Mouse (Mus musculus) midbrain, embryonic 16.5 days (tissue): ENCODE data around the gene Nedd9. TPM values are rescaled to one million over a fixed set of nuclear protein-coding genes. Genes with fewer than 3 reads are reported as not detected.

Source experiments
- ATAC-seq: fragments of 200-750 bp; cut with Nextera tagmentation; 2 replicates; pipeline ENCODE4 v1.8.0; 2017; ENCODE audit warnings: moderate TSS enrichment
- H3K27ac ChIP-seq: fragments of 300-500 bp; sonication (generic); 2 replicates; pipeline ENCODE4 v1.5.1; 2014; ENCODE audit warnings: mild to moderate bottlenecking, low read length, mixed read lengths
- H3K27me3 ChIP-seq: fragments of 300-500 bp; sonication (generic); 2 replicates; pipeline ENCODE4 v1.6.1; 2014; ENCODE audit warnings: low read depth, low read length, mixed read lengths; ENCODE audit not compliant: control insufficient read depth, insufficient read depth
- H3K36me3 ChIP-seq: fragments of 300-500 bp; sonication (generic); 2 replicates; pipeline ENCODE4 v1.6.1; 2014; ENCODE audit warnings: mild to moderate bottlenecking, low read length, moderate library complexity, mixed read lengths; ENCODE audit not compliant: control insufficient read depth, insufficient read depth
- H3K4me1 ChIP-seq: fragments of 300-500 bp; sonication (generic); 2 replicates; pipeline ENCODE4 v1.6.1; 2014; ENCODE audit warnings: mild to moderate bottlenecking, low read length, mixed read lengths; ENCODE audit not compliant: control insufficient read depth, insufficient read depth
- H3K4me2 ChIP-seq: fragments of 300-500 bp; sonication (generic); 2 replicates; pipeline ENCODE4 v1.6.1; 2014; ENCODE audit warnings: mild to moderate bottlenecking, low read length, mixed read lengths
- H3K4me3 ChIP-seq: fragments of 300-500 bp; sonication (generic); 2 replicates; pipeline ENCODE4 v1.5.1; 2014; ENCODE audit warnings: low read depth, mild to moderate bottlenecking, low read length, moderate library complexity, mixed read lengths
- H3K9ac ChIP-seq: fragments of 300-500 bp; sonication (generic); 2 replicates; pipeline ENCODE4 v1.6.1; 2014; ENCODE audit warnings: low read depth, low read length, mixed read lengths
- H3K9me3 ChIP-seq: fragments of 300-500 bp; sonication (generic); replicated peaks from 2 replicates; pipeline ENCODE4 v1.6.1; 2014; ENCODE audit warnings: mild to moderate bottlenecking, low read length, mixed read lengths; ENCODE audit not compliant: control insufficient read depth, poor library complexity, severe bottlenecking
- WGBS: fragments of 180-500 bp; shearing (Covaris S2); extraction: QIAGEN DNeasy Blood & Tissue Kit; methylation state at CpG from one replicate; pipeline ENCODE4 v1.1.7; 2014; 5-methylcytosine and 5-hydroxymethylcytosine counted together
- polyA plus RNA-seq: library from polyadenylated mRNA; unstranded; fragments of >200 nt; fragmentation: Nextera tagmentation; extraction: Ambion mirVana; gene quantifications from 2 replicates; pipeline ENCODE4 v1.2.1, GENCODE M21; 2015

Nedd9 gene
- polyA plus RNA-seq, 1 experiment from 2014 or later, result 12.8 TPM

- Histone ChIP-seq H3K36me3 (no peaks in the 10 kb centered on the region), H3K9ac (no peak overlapping the region), H3K27me3 (no peaks in the 10 kb centered on the region), H3K27ac (no peak overlapping the region), H3K4me2 (no peak overlapping the region), H3K9me3 (no peaks in the 10 kb centered on the region), H3K4me1 (no peaks in the 10 kb centered on the region), H3K4me3 (no peak overlapping the region)
- ATAC-seq, result no peak
- WGBS, result 78% methylated on average over 14 of the region's 14 CpGs
Measured at GRCm38 (mm10) chr13:41333889-41334640, 153.1 kb downstream of the Nedd9 start.

DNA sequence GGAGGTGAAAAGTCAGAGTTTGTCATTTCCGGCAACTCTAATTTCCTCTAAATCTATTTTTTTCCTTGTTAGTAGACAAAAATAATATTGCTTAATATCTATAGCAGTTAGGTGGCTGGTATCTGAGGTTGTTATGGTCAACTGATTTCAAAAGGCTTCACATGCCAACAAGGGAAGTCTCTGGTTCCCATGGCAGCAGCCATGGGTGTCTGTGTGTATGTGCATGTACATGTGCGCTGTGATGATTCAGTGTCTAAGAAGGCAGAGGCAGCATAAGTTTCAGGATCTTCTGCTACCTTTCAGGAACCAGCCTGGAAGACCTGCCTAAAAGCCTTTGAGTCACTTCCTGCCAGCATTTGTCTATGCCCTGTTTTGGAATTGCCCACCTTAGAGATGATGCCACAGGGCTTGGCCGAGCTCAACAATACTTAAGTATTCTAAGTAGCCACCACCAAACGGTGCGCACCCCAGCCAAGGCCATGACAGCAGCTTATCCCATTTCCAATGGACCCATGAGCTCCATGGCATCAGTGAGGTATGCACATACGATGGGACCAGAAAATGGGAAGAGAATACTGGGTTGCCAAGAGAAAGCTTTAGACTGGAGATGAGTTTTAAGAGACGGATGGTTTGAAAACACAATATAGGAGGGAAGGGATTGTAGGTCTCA lies 155.4 kb downstream of the Nedd9 start:
- Histone ChIP-seq H3K27ac (no peak overlapping the region), H3K36me3 (no peaks in the 10 kb centered on the region), H3K9ac (no peak overlapping the region), H3K4me2 (no peak overlapping the region), H3K27me3 (no peaks in the 10 kb centered on the region), H3K9me3 (no peaks in the 10 kb centered on the region), H3K4me3 (no peak overlapping the region), H3K4me1 (0 out of 2 replicates have a peak, but pooled peaks cover 2% of the 10 kb centered on the region)
- ATAC-seq, result no peak
- 91% methylated on average over 7 of the region's 7 CpGs for WGBS

GRCm38 (mm10) chr13:41330589-41331345 lies 156.4 kb downstream of the Nedd9 start:
- Histone ChIP-seq H3K36me3 (no peaks in the 10 kb centered on the region), H3K4me1 (0 out of 2 replicates have a peak, but pooled peaks cover 2% of the 10 kb centered on the region), H3K9me3 (no peaks in the 10 kb centered on the region), H3K4me3 (no peak overlapping the region), H3K4me2 (no peak overlapping the region), H3K27ac (no peak overlapping the region), H3K9ac (no peak overlapping the region), H3K27me3 (no peaks in the 10 kb centered on the region)
- no peak for ATAC-seq
- 78% methylated on average over 11 of the region's 11 CpGs for WGBS

DNA sequence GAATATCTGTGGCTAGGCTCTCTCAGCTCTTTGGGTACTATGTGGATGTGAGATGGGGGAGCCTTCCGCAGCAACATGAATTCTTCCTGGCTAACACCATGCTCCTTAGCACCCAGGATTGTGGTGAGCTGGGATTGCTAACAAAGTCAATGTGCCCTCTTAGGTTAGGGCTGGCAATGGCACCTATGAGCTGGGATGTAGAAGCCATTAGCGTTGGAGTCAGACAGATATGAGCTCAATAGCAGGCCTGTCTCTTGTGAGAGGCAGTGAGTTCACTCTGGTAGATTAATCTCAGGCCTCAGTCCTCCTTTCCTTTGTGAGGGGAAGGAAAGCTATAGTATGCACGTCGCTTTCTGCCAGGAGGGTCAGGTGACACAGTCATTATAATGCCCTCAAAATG lies 157.1 kb downstream of the Nedd9 start:
- H3K36me3 ChIP-seq, result no peaks in the 10 kb centered on the region
- no peak overlapping the region for H3K4me3 ChIP-seq
- no peak overlapping the region for H3K4me2 ChIP-seq
- no peaks in the 10 kb centered on the region for H3K9me3 ChIP-seq
- H3K4me1 ChIP-seq, result 0 out of 2 replicates have a peak, but pooled peaks cover 2% of the 10 kb centered on the region
- 83% methylated on average over 4 of the region's 4 CpGs for WGBS
- ATAC-seq, result no peak
- no peak overlapping the region for H3K9ac ChIP-seq
- no peak overlapping the region for H3K27ac ChIP-seq
- H3K27me3 ChIP-seq, result no peaks in the 10 kb centered on the region

GRCm38 (mm10) chr13:41328481-41328880 lies 158.7 kb downstream of the Nedd9 start:
- Histone ChIP-seq H3K27me3 (no peaks in the 10 kb centered on the region), H3K4me3 (no peak overlapping the region), H3K36me3 (no peaks in the 10 kb centered on the region), H3K4me1 (0 out of 2 replicates have a peak, but pooled peaks cover 2% of the 10 kb centered on the region), H3K27ac (no peak overlapping the region), H3K4me2 (no peak overlapping the region), H3K9me3 (no peaks in the 10 kb centered on the region), H3K9ac (no peak overlapping the region)
- 60% methylated on average over 2 of the region's 2 CpGs for WGBS
- ATAC-seq, result no peak

DNA sequence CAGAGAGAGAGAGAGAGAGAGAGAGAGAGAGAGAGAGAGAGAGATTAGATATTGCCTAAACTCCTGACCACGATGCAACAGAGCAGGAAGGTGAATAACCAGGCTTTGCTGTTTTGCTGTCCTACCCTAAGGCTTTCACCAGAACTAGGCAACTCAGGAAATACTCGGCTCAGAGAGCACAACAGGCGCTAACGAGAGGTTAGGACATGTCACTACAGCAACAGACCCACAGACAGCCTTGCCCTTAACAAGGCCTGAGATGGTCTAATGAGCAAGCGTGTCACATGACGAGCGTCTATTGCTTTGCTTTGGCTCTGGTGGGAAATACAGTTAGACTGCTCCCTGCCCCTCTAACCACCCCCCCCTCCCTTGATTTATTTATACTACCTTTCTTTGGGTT lies 159.6 kb downstream of the Nedd9 start:
- H3K27me3 ChIP-seq, result no peaks in the 10 kb centered on the region
- H3K4me3 ChIP-seq, result no peak overlapping the region
- no peak overlapping the region for H3K27ac ChIP-seq
- H3K36me3 ChIP-seq, result no peaks in the 10 kb centered on the region
- H3K9ac ChIP-seq, result no peak overlapping the region
- no peak overlapping the region for H3K4me2 ChIP-seq
- ATAC-seq, result no peak
- H3K4me1 ChIP-seq, result 0 out of 2 replicates have a peak, but pooled peaks cover 2% of the 10 kb centered on the region
- WGBS, result 71% methylated on average over 7 of the region's 7 CpGs
- H3K9me3 ChIP-seq, result no peaks in the 10 kb centered on the region

DNA sequence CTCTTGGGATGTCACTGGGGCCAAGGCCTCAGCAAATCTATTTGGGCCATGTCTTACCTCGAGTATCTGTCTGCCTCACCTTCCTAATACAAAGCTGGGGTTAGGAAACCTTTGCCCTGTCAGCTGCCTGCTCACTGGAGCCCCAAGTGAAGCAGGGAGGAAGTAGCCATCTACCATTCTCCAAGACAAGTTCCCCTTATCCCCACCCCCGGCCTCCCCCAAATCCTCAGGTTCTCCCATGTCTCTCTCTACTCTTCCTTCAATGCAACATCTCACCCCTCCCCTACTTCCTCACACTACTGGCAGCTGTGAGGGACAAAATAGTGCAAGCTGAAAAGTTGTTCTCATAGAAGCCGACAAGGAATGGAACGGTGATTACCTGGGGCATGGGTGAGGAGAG lies 161.0 kb downstream of the Nedd9 start:
- Histone ChIP-seq H3K4me1 (peaks cover 4% of the 10 kb centered on the region; the same call in 1 of the 2 replicates), H3K9ac (no peak overlapping the region), H3K9me3 (no peaks in the 10 kb centered on the region), H3K4me3 (no peak overlapping the region), H3K36me3 (no peaks in the 10 kb centered on the region), H3K4me2 (no peak overlapping the region), H3K27ac (no peak overlapping the region), H3K27me3 (no peaks in the 10 kb centered on the region)
- no peak for ATAC-seq
- WGBS, result 86% methylated on average over 4 of the region's 4 CpGs

DNA sequence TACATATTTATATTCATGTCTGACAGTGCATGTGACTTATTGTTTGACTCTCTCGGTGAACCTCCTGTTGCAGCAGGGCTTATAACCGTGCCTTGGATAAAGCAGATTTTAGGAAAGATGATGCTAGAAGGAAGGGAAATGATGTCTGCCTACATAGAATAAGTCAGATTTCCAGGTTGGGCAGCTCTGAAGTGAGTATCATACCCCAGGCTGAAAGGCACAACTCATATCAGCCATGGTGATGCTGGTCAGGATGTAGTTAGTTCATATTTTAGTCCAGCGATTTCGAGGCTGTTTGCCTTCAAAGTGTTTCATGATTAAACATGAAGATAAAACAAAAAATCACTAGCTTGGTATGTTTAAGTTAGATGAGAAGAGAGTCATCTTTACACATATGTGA lies 161.8 kb downstream of the Nedd9 start:
- H3K9ac ChIP-seq, result no peak overlapping the region
- WGBS, result 80% methylated on average over 4 of the region's 4 CpGs

More for the DNA sequence above, 161.8 kb downstream of the Nedd9 start:
- no peak overlapping the region for H3K4me2 ChIP-seq
- H3K4me3 ChIP-seq, result no peak overlapping the region
- ATAC-seq, result no peak
- H3K27me3 ChIP-seq, result no peaks in the 10 kb centered on the region
- no peaks in the 10 kb centered on the region for H3K36me3 ChIP-seq
- peaks cover 5% of the 10 kb centered on the region; the same call in 1 of the 2 replicates for H3K4me1 ChIP-seq
- H3K27ac ChIP-seq, result no peak overlapping the region
- no peaks in the 10 kb centered on the region for H3K9me3 ChIP-seq
